Mouse (Mus musculus) testis, postnatal 10 days (tissue): ENCODE measurements around the gene Pglyrp2.
A peak's percentile ranks its signal among the peaks of the same experiment; 100 is the strongest.

ENCODE experiments used
- DNase-seq: peaks from one replicate; pipeline ENCODE4 v3.0.0; 2021; ENCODE audit warnings: low spot score

Gene Pglyrp2

DNA sequence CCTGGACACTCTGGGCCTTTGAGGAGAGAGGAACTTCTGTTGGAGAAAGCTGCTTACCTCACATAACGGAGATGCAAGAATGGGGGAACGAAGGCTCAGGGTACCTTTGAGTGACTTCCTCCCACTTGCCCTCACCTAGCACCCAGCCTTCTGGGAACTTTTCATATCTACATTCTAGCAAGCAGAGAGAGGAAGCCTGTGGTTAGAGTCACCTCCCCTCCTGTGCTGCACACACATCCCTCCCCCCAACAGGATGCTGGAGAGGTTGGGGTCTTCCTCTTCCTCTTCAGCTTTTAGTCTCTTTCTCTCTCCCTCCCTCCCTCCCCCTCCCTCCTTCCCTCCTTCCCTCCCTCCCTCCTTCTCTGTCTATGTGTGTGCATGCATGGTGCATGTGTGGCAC lies at the start of gene Pglyrp2:
Gene Pglyrp2 (minus strand): TSS at position 134 of the 400 bp plus-strand sequence.
- DNase-seq, result no peak

DNA sequence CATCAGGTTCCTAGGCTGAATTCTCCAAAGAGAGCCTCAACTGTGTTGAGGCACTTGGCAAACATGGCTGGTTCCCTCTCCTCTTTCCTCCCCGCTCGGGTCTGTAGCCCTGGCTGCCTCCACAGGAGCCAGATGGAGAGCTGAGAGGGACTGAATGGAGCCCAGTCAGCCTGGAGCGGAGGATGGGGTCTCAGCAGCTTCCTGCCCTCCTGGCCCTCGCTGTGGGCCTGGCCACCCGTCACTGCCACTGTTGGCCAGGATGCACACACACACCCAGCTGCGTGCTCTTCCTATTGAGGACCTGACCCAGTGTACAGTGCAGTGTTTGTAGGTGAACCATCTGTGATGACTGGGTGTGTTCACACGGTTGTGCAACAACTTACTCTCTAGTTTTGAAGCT lies 48.2 kb upstream of the Pglyrp2 start:
- DNase-seq, result no peak

DNA sequence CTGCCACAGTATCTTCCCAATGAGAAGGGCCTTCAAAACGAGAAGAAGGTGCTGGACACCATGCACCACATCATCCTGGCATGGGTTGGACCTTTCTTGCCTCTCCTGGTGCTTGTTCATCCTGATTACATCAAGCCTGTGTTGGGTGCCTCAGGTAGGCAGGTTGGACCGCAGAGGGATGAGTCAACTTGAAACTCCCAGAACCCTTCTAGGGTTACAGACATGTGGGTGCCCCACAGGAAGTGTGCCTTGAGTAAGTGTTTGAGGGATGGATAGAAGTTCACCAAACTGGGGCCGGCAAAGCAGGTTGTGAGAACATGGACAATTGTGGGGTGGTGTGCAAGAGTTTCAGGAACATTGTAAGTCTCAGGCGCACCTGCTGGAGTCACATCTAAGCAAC lies 46.8 kb upstream of the Pglyrp2 start:
- no peak for DNase-seq

DNA sequence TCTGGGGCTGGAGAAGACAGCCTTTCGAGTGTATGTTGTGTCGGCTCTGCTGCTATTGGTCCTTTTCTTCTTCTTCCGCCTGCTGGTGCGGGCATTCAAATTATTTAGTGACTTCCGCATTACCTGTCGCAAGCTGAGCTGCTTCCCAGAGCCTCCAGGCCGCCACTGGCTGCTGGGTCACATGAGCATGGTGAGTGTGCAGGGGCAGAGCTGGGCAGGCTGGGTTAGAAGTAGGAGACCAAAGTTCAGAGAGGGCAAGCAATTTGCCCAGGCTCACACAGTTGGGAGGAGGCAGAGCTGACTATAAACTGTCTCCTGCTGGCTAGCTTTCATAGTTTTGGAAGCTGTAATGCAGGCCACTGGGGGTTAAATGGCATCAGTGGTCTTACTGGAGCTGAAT lies 44.5 kb upstream of the Pglyrp2 start:
- no peak for DNase-seq

DNA sequence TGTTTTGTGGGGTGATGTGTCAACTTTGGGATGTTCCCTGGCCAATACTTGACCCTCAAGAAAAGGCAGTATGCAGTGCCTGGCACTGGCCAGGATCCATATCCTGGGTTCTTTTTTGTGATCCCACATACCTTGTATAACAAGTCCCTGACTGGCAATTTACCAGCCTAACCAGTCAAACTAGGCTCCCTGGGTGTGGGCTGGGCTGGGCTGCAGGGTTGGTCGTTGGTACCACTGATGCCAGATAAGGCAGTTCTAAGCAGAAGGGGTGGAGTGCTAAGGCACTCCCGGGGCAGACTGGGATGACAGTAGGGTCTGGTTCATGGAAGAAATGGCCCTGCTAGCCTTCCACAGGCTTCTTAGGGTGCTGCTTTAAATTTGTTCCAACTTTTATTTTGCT lies 31.0 kb upstream of the Pglyrp2 start:
- DNase-seq, result no peak

DNA sequence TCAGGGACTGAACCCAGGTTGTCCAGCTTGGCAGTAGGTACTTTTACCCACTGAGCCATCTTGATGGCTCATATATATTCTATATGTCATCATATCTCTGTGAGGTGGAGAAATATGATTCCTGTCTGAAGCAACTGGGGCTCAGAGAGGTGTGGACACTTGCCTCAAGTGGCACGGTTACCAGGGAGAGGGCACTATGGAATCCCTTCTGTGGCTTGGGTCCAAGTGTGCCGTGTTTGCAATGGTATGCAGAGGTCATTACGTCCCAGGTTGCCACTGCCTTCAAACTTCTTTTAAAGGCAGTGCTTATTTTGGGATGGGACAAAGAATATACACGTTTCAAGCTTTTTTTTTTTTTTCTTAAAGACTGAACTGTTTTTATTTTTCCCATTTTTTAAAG lies 30.2 kb upstream of the Pglyrp2 start:
- no peak for DNase-seq

DNA sequence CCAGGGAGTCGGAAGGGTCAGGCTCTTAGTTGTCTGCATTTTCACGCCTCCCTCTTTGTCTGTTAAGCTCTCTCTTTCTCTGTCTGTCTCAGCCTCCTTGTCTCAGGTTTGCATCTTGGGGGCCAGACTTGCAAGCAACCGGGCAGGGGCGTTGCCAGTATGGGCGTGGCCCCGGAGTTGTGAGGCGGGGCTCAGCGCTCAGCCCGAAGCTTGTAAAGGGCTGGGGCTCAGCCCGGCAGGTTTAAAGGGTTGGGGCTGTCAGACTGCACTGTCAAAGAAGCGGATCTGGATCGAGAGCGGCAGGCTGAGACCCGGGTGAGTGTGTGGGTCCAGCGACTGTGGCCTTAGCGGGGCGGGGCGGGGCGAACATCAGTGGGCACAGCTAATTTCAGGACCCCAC lies 28.5 kb upstream of the Pglyrp2 start, which contains the start of gene Cyp4f39:
Gene Cyp4f39 (plus strand): TSS at position 242 of the 400 bp plus-strand sequence.
- DNase-seq, result peak; percentile 51

DNA sequence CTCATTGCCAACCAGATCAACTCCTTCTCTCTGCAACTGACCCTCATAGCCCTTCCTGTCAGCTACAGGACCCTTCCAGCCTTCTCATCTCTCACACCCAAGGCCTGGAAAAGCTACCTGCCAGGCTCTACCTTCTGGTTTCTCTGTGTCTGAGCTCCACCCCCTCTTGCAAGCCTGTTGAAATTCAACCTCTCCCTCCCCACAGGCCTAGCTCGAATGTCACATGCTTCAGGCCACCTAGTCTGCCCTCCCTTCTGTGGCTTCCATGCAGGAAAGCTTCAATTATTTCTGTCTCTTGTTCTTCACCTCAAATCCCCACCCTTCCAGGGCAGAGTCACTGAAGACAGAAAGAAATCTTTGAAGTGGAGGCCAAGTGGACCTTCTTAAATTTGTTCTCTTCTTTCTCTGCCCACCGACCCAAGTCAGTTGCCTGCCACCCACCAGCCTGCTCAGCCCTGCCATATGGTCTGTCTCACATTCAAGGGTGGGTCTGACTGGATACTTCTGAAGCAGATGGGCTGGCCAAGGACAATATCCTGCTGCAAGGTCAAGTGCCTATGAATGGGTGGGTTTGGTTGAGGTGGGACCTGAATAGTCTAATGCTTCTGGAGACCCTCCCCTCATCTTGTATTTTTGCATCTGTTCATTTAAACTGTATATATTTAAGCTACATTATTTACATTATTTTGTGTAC lies 27.0 kb upstream of the Pglyrp2 start:
- no peak for DNase-seq

DNA sequence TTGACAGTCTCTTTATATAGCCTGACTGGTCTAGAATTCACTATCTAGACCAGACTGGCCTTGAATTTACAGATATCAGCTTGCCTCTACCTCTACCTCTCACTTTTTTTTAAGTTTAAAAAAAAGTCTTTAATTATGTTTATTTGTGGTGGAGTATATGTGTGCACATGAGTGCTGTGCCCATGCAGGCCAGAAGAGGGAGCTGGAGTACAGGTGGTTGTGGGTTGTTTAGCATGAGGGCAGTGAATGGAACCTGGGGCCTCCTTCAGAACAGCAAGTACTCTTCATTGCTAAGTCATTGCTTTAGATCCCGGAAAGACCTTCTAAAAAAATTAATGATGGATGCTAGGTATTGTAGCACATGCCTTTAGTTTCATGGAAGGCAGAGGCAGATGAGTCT lies 25.1 kb upstream of the Pglyrp2 start:
- no peak for DNase-seq

DNA sequence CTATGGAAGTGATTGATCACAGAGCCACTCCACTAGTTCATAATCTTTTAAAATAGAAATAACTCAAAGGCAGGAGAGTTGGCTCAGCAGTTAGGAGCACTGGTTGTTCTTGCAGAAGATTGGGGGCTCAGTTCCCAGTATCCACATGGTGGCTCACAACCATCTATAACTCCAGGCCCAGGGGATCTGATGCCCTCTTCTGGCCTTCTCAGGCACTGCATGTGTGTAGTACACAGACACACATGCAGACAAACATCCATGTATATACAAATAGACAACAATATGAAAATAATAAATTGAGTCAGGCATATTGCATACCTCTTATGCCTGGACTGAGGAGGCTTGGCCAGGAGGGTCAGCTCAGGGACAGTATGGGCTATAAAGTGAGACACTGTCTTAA lies 23.2 kb upstream of the Pglyrp2 start:
- DNase-seq, result no peak

DNA sequence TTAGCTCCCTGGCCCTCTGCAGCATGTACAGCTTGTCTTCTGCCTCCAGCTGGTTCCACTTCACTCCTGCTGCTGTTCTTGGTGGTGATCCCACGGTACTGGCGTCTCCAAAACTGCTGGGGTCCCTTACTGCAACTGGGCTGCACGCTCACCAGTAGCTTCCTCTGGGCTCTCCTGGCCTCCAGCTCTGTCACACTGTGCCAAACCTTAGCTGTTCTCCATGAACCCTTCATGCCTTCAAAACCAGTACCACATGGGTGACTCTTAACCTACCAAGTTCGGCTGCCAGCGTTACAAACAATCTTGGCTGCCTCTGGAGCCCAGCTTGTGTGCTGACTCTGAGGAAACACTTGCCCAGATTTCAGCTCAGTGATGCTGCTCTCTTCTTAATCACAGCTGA lies 21.0 kb upstream of the Pglyrp2 start:
- peak; percentile 46 for DNase-seq

DNA sequence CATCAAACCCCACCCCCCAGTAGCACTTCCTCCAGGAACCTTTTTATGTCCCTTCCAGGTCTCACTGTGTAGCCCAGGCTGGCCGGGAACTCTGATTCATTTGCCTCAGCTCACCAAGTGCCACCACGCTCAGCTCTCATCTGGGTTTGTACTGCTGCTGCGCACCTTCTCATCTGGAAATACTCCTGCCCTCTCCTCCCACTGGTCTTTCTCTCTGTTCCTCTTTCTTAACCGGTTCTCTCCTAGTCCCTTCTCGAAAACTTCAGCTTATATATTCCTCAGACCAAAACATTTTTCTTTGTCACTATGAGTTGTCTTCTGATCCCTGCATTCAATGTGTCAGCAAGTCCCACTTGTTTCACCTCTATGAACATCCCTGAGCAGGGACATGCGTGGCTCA lies 19.3 kb upstream of the Pglyrp2 start:
- DNase-seq, result no peak

DNA sequence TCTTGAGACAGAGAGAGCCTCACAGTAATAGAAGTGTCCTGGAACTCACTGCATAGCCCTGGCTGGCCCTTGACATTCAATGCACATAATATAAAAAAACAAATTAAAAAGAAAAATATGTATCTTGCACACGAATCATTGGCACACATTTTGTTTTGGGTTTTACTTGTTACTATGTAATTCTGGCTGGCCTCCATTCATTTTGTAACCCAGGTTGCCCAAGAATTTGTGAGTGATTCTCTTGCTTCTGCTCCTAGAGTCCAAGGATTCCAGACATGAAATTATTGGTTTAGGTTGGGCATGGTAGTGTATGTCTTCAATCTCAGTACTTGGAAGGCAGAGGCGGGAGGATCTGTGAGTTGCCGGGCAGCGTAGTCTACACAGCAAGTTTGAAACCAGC lies 13.1 kb upstream of the Pglyrp2 start:
- DNase-seq, result no peak

DNA sequence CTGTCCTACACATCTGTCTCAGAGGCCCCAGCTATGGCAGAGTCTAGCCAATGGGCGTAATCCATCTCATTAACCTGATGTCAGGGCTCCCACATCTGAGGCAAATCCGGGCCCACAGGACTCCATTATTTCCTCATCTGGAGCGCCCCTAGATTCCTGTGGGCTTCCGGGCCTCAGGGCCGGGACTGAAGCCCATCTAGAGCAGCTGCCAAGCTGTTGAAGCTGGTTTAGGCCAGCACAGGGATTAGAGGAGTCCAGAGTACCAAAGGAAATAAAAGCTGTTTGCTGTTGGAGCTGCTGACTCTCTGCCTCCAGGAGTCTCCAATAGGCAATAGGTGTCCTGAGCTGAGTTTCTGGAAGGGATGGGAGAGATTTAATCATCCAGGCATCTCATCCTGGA lies 11.2 kb upstream of the Pglyrp2 start:
- no peak for DNase-seq

DNA sequence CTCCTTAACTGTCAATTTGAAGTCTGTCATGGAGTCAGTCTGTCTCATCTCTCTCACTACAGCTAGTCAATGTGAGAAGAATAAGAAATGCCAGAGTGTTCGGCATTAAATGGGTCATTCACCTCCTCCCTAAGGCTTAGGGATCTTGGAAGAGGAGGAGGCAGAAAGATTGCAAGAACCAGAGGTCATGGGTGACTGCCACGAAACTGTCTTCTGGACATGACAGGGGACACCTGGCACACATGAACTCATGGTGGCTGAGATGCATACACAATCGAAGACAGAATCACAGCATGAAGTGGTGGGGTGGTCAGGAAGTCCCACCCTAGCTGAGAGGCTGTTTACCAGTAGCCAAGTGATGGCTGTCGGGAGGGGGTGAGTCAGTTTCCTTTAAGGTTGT lies 10.4 kb upstream of the Pglyrp2 start:
- no peak for DNase-seq

DNA sequence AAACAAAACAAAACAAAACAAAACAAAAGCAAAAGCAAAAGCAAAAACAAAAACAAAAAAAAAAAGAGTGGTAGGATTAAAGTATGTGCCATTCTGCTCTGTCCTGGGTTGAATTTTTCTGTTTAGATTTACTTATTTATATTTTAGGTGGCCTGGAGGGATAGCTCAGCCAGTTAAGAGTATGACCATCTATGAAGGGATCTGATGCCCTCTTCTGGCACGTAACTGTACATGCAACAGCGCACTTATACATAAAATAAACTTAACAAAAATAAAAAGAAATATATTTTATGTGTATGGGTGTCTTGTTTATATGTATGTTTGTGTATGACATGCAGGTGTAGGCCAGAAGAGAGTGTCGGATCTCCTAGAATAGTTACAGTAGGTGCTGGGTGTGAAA lies 8.0 kb upstream of the Pglyrp2 start:
- no peak for DNase-seq

DNA sequence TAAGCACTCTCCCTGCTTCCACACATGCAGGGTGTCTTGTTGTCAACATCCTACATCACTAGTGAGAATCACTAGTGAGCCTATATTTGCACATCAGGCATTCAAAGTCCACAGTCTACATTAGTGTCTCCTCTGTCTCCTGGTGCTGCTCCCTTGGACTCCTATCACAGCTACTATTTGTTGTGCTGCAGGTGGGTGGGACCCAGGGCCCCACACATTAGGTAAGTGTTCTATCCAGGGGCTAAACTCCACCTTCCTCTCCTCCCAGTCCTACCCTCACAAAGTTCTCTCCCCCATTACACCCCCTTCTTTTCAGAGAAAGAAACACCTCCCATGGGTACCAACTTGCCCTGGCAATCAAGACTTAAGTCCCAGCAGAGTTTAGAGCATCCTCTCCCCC lies 2.6 kb upstream of the Pglyrp2 start:
- no peak for DNase-seq

DNA sequence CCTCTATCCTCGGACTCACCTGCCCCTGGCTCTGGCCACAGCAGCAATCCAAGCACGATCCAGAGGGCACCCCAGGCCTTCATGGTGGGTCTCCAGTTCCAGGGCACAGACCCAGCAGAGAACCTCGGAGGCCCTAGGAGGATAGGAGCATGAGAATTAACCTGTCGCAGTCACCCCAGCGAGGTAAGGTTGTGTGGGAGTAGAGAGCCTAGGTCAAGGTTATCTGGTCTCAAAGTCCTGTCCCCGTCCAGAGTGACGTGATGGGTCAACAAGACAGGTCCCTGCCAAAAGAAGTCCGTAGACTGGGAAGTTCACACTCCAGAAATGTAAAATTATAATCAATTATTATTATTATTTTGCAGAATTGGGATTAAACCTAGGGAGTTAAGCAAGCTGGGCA lies 3.2 kb downstream of the Pglyrp2 start:
- DNase-seq, result no peak

DNA sequence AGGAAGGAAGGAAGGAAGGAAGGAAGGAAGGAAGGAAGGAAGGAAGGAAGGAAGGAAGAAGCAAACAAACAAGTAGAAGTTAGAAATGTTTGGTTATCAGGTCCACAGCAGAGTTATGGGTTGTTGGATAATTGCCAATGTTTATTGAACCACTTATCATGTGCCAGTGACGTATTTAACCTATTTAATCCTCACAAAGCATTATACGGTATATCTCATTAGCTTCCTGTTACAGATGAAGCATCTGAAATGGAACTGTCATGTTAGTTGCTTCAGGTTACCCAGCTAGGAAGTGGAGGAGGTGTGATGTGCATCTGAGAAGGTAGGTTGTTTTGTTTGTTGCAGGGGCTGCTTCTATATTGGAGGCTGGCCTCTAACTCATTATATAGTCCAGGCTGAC lies 4.0 kb downstream of the Pglyrp2 start:
- no peak for DNase-seq

DNA sequence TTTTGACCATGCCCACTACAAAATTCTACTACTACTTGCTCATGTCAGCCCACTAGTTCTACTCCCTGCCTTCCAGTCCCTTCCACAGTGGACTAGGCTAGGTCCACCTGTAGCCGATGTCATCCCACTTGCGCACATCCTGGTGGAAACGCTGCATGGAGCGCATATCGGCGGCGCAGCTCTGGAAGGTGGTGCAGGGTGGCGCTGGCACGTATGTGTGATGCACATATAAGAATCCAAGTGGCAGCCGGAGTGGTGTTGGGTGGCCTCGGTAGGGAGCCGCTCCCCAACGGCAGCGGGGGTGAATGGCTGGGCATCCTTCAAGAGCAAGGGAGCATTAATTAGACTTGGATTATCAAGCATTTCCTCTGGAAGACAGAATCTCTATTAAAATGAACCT lies 7.2 kb downstream of the Pglyrp2 start:
- no peak for DNase-seq

DNA sequence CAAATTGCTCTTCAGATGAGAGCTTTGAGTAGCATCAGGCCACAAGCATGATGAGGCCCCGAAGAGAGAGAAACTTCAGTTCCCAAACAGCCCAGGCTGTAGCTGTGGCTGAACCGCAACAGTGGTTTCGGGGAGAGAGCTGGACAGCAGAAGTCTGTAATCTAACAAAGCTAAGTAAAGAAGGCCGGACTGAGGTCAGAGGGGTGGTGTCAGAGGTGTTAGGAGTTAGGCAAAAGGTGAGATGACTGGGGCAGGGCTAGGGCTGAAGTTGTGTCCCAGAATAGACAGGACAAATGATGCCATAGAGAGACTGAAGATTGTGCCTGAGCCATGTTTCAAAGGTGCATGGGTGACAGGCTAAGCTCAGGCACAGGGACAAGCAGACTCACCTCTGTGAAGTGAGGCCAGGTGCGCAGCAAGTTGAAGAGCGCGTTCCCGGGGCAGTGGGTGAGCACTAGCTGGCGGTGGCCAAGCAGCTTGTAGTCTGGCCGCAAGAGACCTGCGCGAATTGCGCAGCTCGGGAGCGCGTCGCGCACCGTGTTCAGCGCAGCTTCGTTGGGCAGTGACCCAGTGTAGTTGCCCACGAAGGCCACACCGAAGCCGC lies 8.4 kb downstream of the Pglyrp2 start:
- no peak for DNase-seq

DNA sequence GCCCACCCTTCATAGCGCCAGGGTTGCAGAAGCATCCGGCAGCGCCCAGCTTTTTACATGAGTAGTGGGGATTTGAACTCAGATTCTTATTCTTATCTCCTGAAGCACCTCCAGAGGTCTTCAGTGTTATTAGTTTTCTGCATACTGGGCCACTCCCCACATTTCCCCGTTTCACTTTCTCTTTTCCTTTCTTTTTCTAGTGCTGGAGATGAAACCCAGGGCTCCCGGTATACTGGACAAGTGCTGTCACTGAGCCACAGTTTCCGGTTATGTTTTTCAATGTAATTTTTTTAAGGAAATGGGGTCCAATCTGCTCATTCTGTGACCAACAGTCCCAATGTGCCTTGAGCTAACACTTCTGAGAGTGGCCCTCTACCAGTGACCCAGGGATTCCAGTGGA lies 12.1 kb downstream of the Pglyrp2 start:
- no peak for DNase-seq

DNA sequence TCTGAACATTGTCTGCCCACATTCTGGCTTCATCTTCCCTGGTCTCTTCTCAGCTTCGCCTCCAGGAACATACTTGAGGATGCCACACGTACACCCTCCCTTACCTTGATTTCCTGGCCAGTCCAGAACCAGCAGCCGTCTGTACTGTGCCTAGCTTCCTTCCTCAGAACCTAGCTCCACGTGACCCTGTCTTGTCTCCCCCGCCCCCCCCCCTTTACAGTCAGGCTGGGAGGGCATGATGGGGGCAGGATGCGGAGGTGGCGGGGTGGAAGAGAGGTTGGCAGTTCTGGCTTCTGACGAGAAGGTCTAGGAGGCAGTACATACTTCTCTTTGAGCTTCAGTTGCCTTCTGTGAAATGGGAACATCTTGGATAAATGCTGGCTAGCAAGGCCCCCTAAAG lies 20.6 kb downstream of the Pglyrp2 start, which contains the start of gene Rasal3:
Gene Rasal3 (minus strand): TSS at position 167 of the 400 bp plus-strand sequence.
- no peak for DNase-seq

DNA sequence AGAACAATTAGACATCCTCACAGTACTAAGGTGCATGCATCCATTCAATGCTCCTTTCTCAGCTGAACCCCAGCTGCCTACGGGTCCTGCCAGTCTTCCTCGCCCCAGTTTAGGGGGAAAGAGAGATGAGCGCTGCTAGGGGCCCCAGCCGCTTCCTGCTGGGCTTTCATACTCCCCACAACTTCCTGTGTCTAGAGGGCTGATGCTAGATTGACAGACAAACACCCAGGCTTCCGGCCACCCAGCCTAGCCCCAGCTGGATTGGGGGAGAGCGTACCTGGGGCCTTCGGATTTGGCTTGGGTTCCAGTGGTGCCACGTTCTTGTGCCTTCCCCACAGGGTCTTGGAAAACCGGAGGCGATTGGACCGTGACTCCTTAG lies 21.2 kb downstream of the Pglyrp2 start:
- DNase-seq, result no peak
